Mouse (Mus musculus) MEL (cell line): ENCODE measurements around the gene Rcor2. TPM values are rescaled to one million over a fixed set of nuclear protein-coding genes. Genes with fewer than 3 reads are reported as not detected.

Source experiments
- DNase-seq: peaks from one replicate; pipeline ENCODE4 v3.0.0; 2011; ENCODE audit warnings: low read depth, low spot score
- H3K27ac ChIP-seq: 2 replicates; pipeline ENCODE4 v1.5.1; 2012; ENCODE audit warnings: low read depth, mild to moderate bottlenecking, control low read depth, low read length, moderate library complexity; ENCODE audit not compliant: control insufficient read depth
- H3K27me3 ChIP-seq, 2 experiments: fragments of 150-350 bp in 1 of 2; sonication (generic) in 1 of 2; 2 replicates each; pipeline ENCODE4 v1.6.1; 2012; ENCODE audit warnings: low read length in 2 of 2, mild to moderate bottlenecking in 2 of 2, improper control_type of control experiment in 1 of 2, moderate library complexity in 1 of 2; ENCODE audit not compliant: insufficient read depth in 2 of 2, control insufficient read depth in 1 of 2
- H3K36me3 ChIP-seq, 2 experiments: 2 replicates each; pipeline ENCODE4 v1.6.1; 2012 to 2014; ENCODE audit warnings: low read length in 2 of 2, improper control_type of control experiment in 1 of 2, inconsistent platforms in 1 of 2, mild to moderate bottlenecking in 1 of 2; ENCODE audit not compliant: insufficient read depth in 2 of 2, control insufficient read depth in 1 of 2
- H3K4me1 ChIP-seq, 2 experiments: fragments of 150-350 bp in 1 of 2; sonication (generic) in 1 of 2; 2 replicates each; pipeline ENCODE4 v1.6.1; 2012; ENCODE audit warnings: low read length in 2 of 2, improper control_type of control experiment in 1 of 2, mild to moderate bottlenecking in 1 of 2; ENCODE audit not compliant: insufficient read depth in 2 of 2, control insufficient read depth in 1 of 2
- H3K4me3 ChIP-seq, 2 experiments: fragments of 150-350 bp in 1 of 2; sonication (generic) in 1 of 2; 2 replicates each; pipeline ENCODE4 v1.5.1; 2012; ENCODE audit warnings: low read depth in 2 of 2, low read length in 2 of 2, mild to moderate bottlenecking in 2 of 2, moderate library complexity in 2 of 2, control low read depth in 1 of 2, improper control_type of control experiment in 1 of 2; ENCODE audit not compliant: control insufficient read depth in 1 of 2, insufficient read depth in 1 of 2
- H3K79me2 ChIP-seq: 2 replicates; pipeline ENCODE4 v1.6.1; 2012; ENCODE audit warnings: mild to moderate bottlenecking, low read length, moderate library complexity; ENCODE audit not compliant: control insufficient read depth, poor library complexity, insufficient read depth
- H3K9ac ChIP-seq: 2 replicates; pipeline ENCODE4 v1.6.1; 2012; ENCODE audit warnings: low read depth, mild to moderate bottlenecking, control low read depth, low read length, moderate library complexity; ENCODE audit not compliant: control insufficient read depth, poor library complexity, severe bottlenecking
- H3K9me3 ChIP-seq: fragments of 150-350 bp; sonication (generic); replicated peaks from 2 replicates; pipeline ENCODE4 v1.6.1; 2012; ENCODE audit warnings: mild to moderate bottlenecking, low read length, improper control_type of control experiment, moderate library complexity; ENCODE audit not compliant: insufficient read depth
- CHD2 ChIP-seq: IDR thresholded peaks from 2 replicates; pipeline ENCODE4 v1.6.1; 2011; ENCODE audit warnings: low read length, improper control_type of control experiment
- CTCF ChIP-seq, 3 experiments: IDR thresholded peaks in 2 of 3; conservative IDR thresholded peaks in 1 of 3; 2 replicates each; pipeline ENCODE4 v1.5.1; 2011 to 2012; ENCODE audit warnings: low read length in 3 of 3, low read depth in 2 of 3, mild to moderate bottlenecking in 2 of 3, improper control_type of control experiment in 1 of 3, inconsistent platforms in 1 of 3, mixed read lengths in 1 of 3, moderate library complexity in 1 of 3; ENCODE audit not compliant: control insufficient read depth in 1 of 3, insufficient read depth in 1 of 3, poor library complexity in 1 of 3, severe bottlenecking in 1 of 3
- ELF1 ChIP-seq: IDR thresholded peaks from 2 replicates; pipeline ENCODE4 v1.6.1; 2014; ENCODE audit warnings: low read depth, mild to moderate bottlenecking, inconsistent platforms, low read length, improper control_type of control experiment, moderate library complexity
- EP300 ChIP-seq, 2 experiments: IDR thresholded peaks; 2 replicates each; pipeline ENCODE4 v1.6.1; 2011; ENCODE audit warnings: improper control_type of control experiment in 2 of 2, low read length in 2 of 2, low read depth in 1 of 2, mild to moderate bottlenecking in 1 of 2
- ETS1 ChIP-seq: IDR thresholded peaks from 2 replicates; pipeline ENCODE4 v1.6.1; 2012; ENCODE audit warnings: low read depth, mild to moderate bottlenecking, inconsistent platforms, low read length, improper control_type of control experiment, moderate library complexity
- GATA1 ChIP-seq: IDR thresholded peaks from 2 replicates; pipeline ENCODE4 v1.6.1; 2011; ENCODE audit warnings: low read depth, low read length, improper control_type of control experiment
- MAZ ChIP-seq: IDR thresholded peaks from 2 replicates; pipeline ENCODE4 v1.6.1; 2012; ENCODE audit warnings: low read depth, mild to moderate bottlenecking, inconsistent platforms, low read length, improper control_type of control experiment
- MEF2A ChIP-seq: IDR thresholded peaks from 2 replicates; pipeline ENCODE4 v1.6.1; 2014; ENCODE audit warnings: low read depth, mild to moderate bottlenecking, inconsistent platforms, low read length, improper control_type of control experiment; ENCODE audit not compliant: poor library complexity, insufficient replicate concordance, severe bottlenecking; ENCODE audit errors: extremely low read depth
- MXI1 ChIP-seq: IDR thresholded peaks from 2 replicates; pipeline ENCODE4 v1.6.1; 2011; ENCODE audit warnings: mild to moderate bottlenecking, low read depth, low read length, improper control_type of control experiment
- POLR2AphosphoS2 ChIP-seq: IDR thresholded peaks from 2 replicates; pipeline ENCODE4 v1.6.1; 2011; ENCODE audit warnings: low read length, improper control_type of control experiment
- POLR2AphosphoS5 ChIP-seq: IDR thresholded peaks from 2 replicates; pipeline ENCODE4 v1.6.1; 2012; ENCODE audit warnings: low read depth, borderline replicate concordance, mild to moderate bottlenecking, inconsistent platforms, low read length, moderate library complexity, mixed read lengths
- RAD21 ChIP-seq: IDR thresholded peaks from 2 replicates; pipeline ENCODE4 v1.6.1; 2011; ENCODE audit warnings: mild to moderate bottlenecking, low read depth, low read length, improper control_type of control experiment
- RCOR1 ChIP-seq: IDR thresholded peaks from 2 replicates; pipeline ENCODE4 v1.6.1; 2012; ENCODE audit warnings: low read depth, mild to moderate bottlenecking, inconsistent platforms, low read length, improper control_type of control experiment
- SIN3A ChIP-seq: IDR thresholded peaks from 2 replicates; pipeline ENCODE4 v1.6.1; 2012; ENCODE audit warnings: low read length, improper control_type of control experiment, inconsistent platforms
- TBP ChIP-seq: IDR thresholded peaks from 2 replicates; pipeline ENCODE4 v1.8.0; 2011; ENCODE audit warnings: low read depth, low read length, improper control_type of control experiment
- TCF12 ChIP-seq: IDR thresholded peaks from 2 replicates; pipeline ENCODE4 v1.6.1; 2014; ENCODE audit warnings: low read depth, mild to moderate bottlenecking, inconsistent platforms, low read length, improper control_type of control experiment, moderate library complexity
- UBTF ChIP-seq: IDR thresholded peaks from 2 replicates; pipeline ENCODE4 v1.6.1; 2012; ENCODE audit warnings: low read depth, mild to moderate bottlenecking, inconsistent platforms, low read length, improper control_type of control experiment, moderate library complexity, borderline replicate concordance; ENCODE audit not compliant: insufficient read depth
- USF2 ChIP-seq, 2 experiments: IDR thresholded peaks; 2 replicates each; pipeline ENCODE4 v1.6.1; 2011 to 2012; ENCODE audit warnings: improper control_type of control experiment in 2 of 2, low read length in 2 of 2, borderline replicate concordance in 1 of 2, inconsistent platforms in 1 of 2, low read depth in 1 of 2, mild to moderate bottlenecking in 1 of 2; ENCODE audit not compliant: insufficient read depth in 1 of 2
- ZC3H11A ChIP-seq: IDR thresholded peaks from 2 replicates; pipeline ENCODE4 v1.6.1; 2012; ENCODE audit warnings: low read depth, mild to moderate bottlenecking, inconsistent platforms, low read length, improper control_type of control experiment
- ZKSCAN1 ChIP-seq: IDR thresholded peaks from 2 replicates; pipeline ENCODE4 v1.6.1; 2012; ENCODE audit warnings: low read depth, mild to moderate bottlenecking, inconsistent platforms, low read length, improper control_type of control experiment, moderate library complexity
- ZMIZ1 ChIP-seq: IDR thresholded peaks from 2 replicates; pipeline ENCODE4 v1.6.1; 2012; ENCODE audit warnings: low read depth, mild to moderate bottlenecking, inconsistent platforms, low read length, improper control_type of control experiment, moderate library complexity
- polyA plus RNA-seq, 2 experiments: library from polyadenylated mRNA; stranded (reverse) in 1 of 2; unstranded in 1 of 2; fragments of >175 nt in 1 of 2; fragments of >200 nt in 1 of 2; gene quantifications; 2 replicates each; pipeline versions ENCODE4 v1.2.1 to v1.2.4; 2012; ENCODE audit warnings: low replicate concordance in 2 of 2, low read depth in 1 of 2; ENCODE audit not compliant: insufficient read length in 2 of 2, insufficient read depth in 1 of 2, missing spikeins in 1 of 2
- total RNA-seq: library from RNA; depleted of rRNA; stranded (reverse); fragments of 300-350 nt; gene quantifications from 2 replicates; pipeline ENCODE4 v1.2.3, GENCODE M21; 2012

Rcor2 gene
- total and polyA plus RNA-seq, 3 experiments, result 31.4 to 60.2 TPM; not detected in 1

DNA sequence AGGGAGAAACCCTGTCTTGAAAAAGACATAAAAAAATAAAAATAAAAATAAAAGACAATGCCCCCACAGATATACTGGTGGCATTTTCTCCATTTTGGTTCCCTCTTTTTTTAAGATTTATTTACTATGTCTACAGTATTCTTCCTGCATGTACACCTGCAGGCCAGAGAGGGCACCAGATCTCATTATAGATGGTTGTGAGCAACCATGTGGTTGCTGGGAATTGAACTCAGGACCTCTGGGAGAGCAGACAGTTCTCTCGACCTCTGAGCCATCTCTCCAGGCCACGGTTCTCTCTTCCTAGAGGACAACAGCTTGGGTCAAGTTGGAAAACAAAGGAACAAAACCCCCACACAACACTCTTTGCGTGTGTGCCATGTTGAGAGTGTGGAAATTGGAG is 5.2 kb upstream of the Rcor2 start:
- H3K9me3 ChIP-seq, result no peaks in the 10 kb centered on the region
- H3K4me1 ChIP-seq, result peaks cover 0 to 15% of the 10 kb centered on the region in 2 experiments; a peak in 3 of 4 replicates
- peaks cover 0 to 4% of the 10 kb centered on the region in 2 experiments; a peak in 1 of 4 replicates for H3K36me3 ChIP-seq
- DNase-seq, result no peak
- no peaks in the 10 kb centered on the region for H3K79me2 ChIP-seq
- no peak overlapping the region for H3K9ac ChIP-seq
- TF ChIP-seq ZKSCAN1 (no peak), CTCF (IDR thresholded peaks at IDR 0.05 in 2 of 3, conservative IDR thresholded peaks at IDR 0.05 in 1 of 3; ENCODE audit: control insufficient read depth in 1 of 3, insufficient read depth in 1 of 3, low read depth in 2 of 3, low read length in 3 of 3, poor library complexity in 1 of 3, severe bottlenecking in 1 of 3) (peak in 2 of 3 experiments; percentile 9 to 27; a peak in 1 of 6 replicates)
- H3K27me3 ChIP-seq, result no peaks in the 10 kb centered on the region
- no peak overlapping the region for H3K4me3 ChIP-seq
- no peak overlapping the region for H3K27ac ChIP-seq

GRCm38 (mm10) chr19:7262592-7262991 is 4.5 kb upstream of the Rcor2 start:
- DNase-seq, result no peak
- Histone ChIP-seq H3K9me3 (no peaks in the 10 kb centered on the region), H3K27me3 (no peaks in the 10 kb centered on the region), H3K9ac (no peak overlapping the region), H3K79me2 (no peaks in the 10 kb centered on the region), H3K36me3 (peaks cover 0 to 4% of the 10 kb centered on the region in 2 experiments; a peak in 1 of 4 replicates), H3K27ac (no peak overlapping the region), H3K4me1 (peaks cover 0 to 20% of the 10 kb centered on the region in 2 experiments; a peak in 3 of 4 replicates), H3K4me3 (no peak overlapping the region)
- TF ChIP-seq POLR2AphosphoS2 (no peak), CTCF (IDR thresholded peaks at IDR 0.05 in 2 of 3, conservative IDR thresholded peaks at IDR 0.05 in 1 of 3; ENCODE audit: control insufficient read depth in 1 of 3, insufficient read depth in 1 of 3, low read depth in 2 of 3, low read length in 3 of 3, poor library complexity in 1 of 3, severe bottlenecking in 1 of 3) (no peak; a peak in 1 of 6 replicates), USF2 (IDR thresholded peaks at IDR 0.05; ENCODE audit: borderline replicate concordance in 1 of 2, insufficient read depth in 1 of 2, low read depth in 1 of 2, low read length in 2 of 2) (no peak), TCF12 (no peak), RCOR1 (no peak), TBP (no peak), ZC3H11A (no peak), RAD21 (no peak), MAZ (no peak)

DNA sequence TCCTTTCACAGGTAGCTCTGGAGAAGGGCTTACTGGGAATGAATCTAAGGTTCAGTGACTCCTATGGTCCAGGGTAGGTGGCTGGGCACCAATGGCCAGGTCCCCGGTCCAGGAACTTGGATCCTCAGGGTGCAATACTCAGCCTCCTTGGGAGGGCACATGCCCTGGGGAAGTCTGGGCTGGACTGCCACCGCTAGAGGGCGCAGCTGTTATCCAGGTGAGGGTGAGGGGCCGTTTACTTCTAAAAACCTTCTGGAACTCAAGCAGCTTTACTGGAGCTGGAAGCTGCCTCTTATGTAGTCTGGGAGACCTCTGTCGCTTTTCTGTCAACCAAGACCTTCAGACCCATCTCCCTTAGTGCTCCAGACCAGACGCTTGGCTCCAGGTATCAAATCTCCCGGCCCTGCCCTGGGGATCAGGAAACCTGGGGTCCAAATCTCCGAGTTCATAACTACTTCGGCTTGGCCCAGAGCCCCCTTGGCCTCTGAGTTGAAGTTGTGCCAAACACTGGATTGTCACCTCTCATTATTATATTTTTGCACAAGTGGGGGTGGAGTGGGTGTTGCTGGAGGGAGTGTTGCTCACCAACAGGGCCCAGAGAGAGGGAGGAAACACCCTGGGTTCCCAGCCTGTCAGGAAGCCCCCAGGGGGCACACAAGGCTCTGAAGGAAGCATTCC is 2.9 kb upstream of the Rcor2 start:
- Histone ChIP-seq H3K9me3 (no peaks in the 10 kb centered on the region), H3K9ac (peak overlapping the region; percentile 39), H3K4me3 (peak overlapping the region; percentile 20 to 30; a peak in 2 of 4 replicates), H3K79me2 (peaks cover 5% of the 10 kb centered on the region), H3K36me3 (peaks cover 0 to 4% of the 10 kb centered on the region in 2 experiments; a peak in 1 of 4 replicates), H3K27me3 (no peaks in the 10 kb centered on the region), H3K4me1 (peaks cover 0 to 22% of the 10 kb centered on the region in 2 experiments; a peak in 3 of 4 replicates), H3K27ac (0 out of 2 replicates have a peak overlapping the region, but pooled peaks have one; percentile 6)
- peak; percentile 87 for DNase-seq
- TF ChIP-seq EP300 (IDR thresholded peaks at IDR 0.05; ENCODE audit: low read depth in 1 of 2, low read length in 2 of 2) (no peak), MXI1 (peak; percentile 60), ELF1 (no peak), USF2 (IDR thresholded peaks at IDR 0.05; ENCODE audit: borderline replicate concordance in 1 of 2, insufficient read depth in 1 of 2, low read depth in 1 of 2, low read length in 2 of 2) (no peak), ZKSCAN1 (no peak), UBTF (no peak), MAZ (peak; percentile 89), POLR2AphosphoS5 (no peak), ZMIZ1 (no peak), CHD2 (no peak), ETS1 (no peak), TCF12 (no peak), SIN3A (peak; percentile 76), CTCF (IDR thresholded peaks at IDR 0.05 in 2 of 3, conservative IDR thresholded peaks at IDR 0.05 in 1 of 3; ENCODE audit: control insufficient read depth in 1 of 3, insufficient read depth in 1 of 3, low read depth in 2 of 3, low read length in 3 of 3, poor library complexity in 1 of 3, severe bottlenecking in 1 of 3) (peak; percentile 88 to 99 (median 96)), MEF2A (no peak), GATA1 (no peak), ZC3H11A (peak; percentile 83)
